Mouse (Mus musculus): Measurements from ENCODE around the gene Gpbar1.
"Not testable (repeated sequence)": the region's sequence is repeated elsewhere in the genome, so short reads cannot be mapped to it uniquely, and the experiment has no call there.

Gene Gpbar1

DNA sequence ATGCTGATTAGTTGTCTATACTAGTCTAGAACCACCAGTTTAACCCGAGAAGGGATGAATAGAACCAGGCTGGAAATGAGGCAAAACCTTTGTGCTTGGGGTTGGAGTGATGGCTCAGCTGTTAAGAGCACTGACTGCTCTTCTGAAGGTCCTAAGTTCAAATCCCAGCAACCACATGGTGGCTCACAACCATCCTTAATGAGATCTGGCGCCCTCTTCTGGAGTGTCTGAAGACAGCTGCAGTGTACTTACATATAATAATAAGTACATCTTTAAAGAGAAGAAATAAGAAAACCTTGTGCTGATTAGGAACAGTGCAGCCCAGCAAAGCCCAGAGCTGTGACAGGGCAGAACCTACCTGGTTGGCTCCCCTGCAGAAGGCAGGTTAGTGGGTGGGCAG, 48.6 kb downstream of the Gpbar1 start:
- not testable (repeated sequence) for DNase-seq (ENCODE audit: low spot score)
